Mouse (Mus musculus) G1E (cell line): Measurements from ENCODE around the gene Mylk. TPM values are rescaled to one million over a fixed set of nuclear protein-coding genes. Genes with fewer than 3 reads are reported as not detected.

Experiments used
- ATAC-seq: 2 replicates; pipeline ENCODE4 v1.8.0; 2016; ENCODE audit warnings: mild to moderate bottlenecking; ENCODE audit not compliant: insufficient number of reproducible peaks, poor library complexity, low FRiP score, severe bottlenecking; ENCODE audit errors: extremely low read depth
- DNase-seq: peaks from one replicate; pipeline ENCODE4 v3.0.0; 2012; ENCODE audit warnings: low spot score
- H3K27me3 ChIP-seq: 2 replicates; pipeline ENCODE4 v1.6.1; 2012; ENCODE audit warnings: mild to moderate bottlenecking, low read length, inconsistent platforms; ENCODE audit not compliant: insufficient read depth
- H3K36me3 ChIP-seq: replicated peaks from 2 replicates; pipeline ENCODE3; 2012; ENCODE audit warnings: mild to moderate bottlenecking, inconsistent platforms
- H3K4me1 ChIP-seq: 2 replicates; pipeline ENCODE4 v1.6.1; 2012; ENCODE audit warnings: low read depth, low read length, inconsistent platforms, mixed read lengths; ENCODE audit not compliant: insufficient read depth
- H3K4me3 ChIP-seq: 2 replicates; pipeline ENCODE4 v1.5.1; 2012; ENCODE audit warnings: low read depth, mild to moderate bottlenecking, inconsistent platforms, low read length, moderate library complexity, mixed read lengths
- H3K9me3 ChIP-seq: replicated peaks from 2 replicates; pipeline ENCODE4 v1.6.1; 2012; ENCODE audit warnings: inconsistent platforms
- CTCF ChIP-seq: IDR thresholded peaks from 2 replicates; pipeline ENCODE4 v1.5.1; 2012; ENCODE audit warnings: low read depth, low read length, inconsistent platforms, mixed read lengths
- GATA1 ChIP-seq: IDR thresholded peaks from 2 replicates; pipeline ENCODE4 v1.6.1; 2012; ENCODE audit warnings: borderline replicate concordance, low read length, inconsistent platforms, mixed read lengths
- GATA2 ChIP-seq: IDR thresholded peaks from 2 replicates; pipeline ENCODE4 v1.6.1; 2012; ENCODE audit warnings: low read depth, low read length, inconsistent platforms, borderline replicate concordance
- POLR2AphosphoS5 ChIP-seq: IDR thresholded peaks from 2 replicates; pipeline ENCODE4 v1.6.1; 2012; ENCODE audit warnings: low read depth, low read length, inconsistent platforms; ENCODE audit not compliant: insufficient replicate concordance
- TAL1 ChIP-seq: conservative IDR thresholded peaks from 2 replicates; pipeline ENCODE4 v1.6.1; 2012; ENCODE audit warnings: low read depth, low read length, inconsistent platforms, mixed read lengths
- polyA plus RNA-seq: library from polyadenylated mRNA; stranded (reverse); fragments of >175 nt; gene quantifications from 2 replicates; pipeline ENCODE4 v1.2.3, GENCODE M21; 2012
- total RNA-seq, 2 experiments: library from RNA; stranded (forward) in 1 of 2; stranded (reverse) in 1 of 2; fragments of 200-1000 nt in 1 of 2; fragments of >200 nt in 1 of 2; fragmentation: Nextera tagmentation in 1 of 2; gene quantifications; 2 replicates each; pipeline ENCODE4 v1.2.3; 2014 to 2017

Mylk gene
- total and polyA plus RNA-seq, 3 experiments = 0.05 TPM; not detected in 2

GRCm38 (mm10) chr16:34847638-34848037 lies 102.6 kb downstream of the Mylk start:
- TF ChIP-seq CTCF = no peak
- no peak for TF ChIP-seq GATA1
- no peak for TF ChIP-seq GATA2
- TF ChIP-seq TAL1 = no peak
- no peaks in the 10 kb centered on the region for H3K9me3 ChIP-seq
- H3K4me3 ChIP-seq = no peak overlapping the region
- DNase-seq (no peak), ATAC-seq (no peak)
- peaks cover 5% of the 10 kb centered on the region; the same call in 1 of the 2 replicates for H3K27me3 ChIP-seq
- H3K4me1 ChIP-seq = no peaks in the 10 kb centered on the region
- H3K36me3 ChIP-seq = no peaks in the 10 kb centered on the region

- H3K4me1 ChIP-seq = no peaks in the 10 kb centered on the region
- H3K27me3 ChIP-seq = 0 out of 2 replicates have a peak, but pooled peaks cover 4% of the 10 kb centered on the region
- TF ChIP-seq GATA1 = no peak
- no peak for TF ChIP-seq POLR2AphosphoS5
- no peak for TF ChIP-seq CTCF
- no peak for TF ChIP-seq TAL1
- TF ChIP-seq GATA2 = no peak
- no peak overlapping the region for H3K4me3 ChIP-seq
- H3K36me3 ChIP-seq = no peaks in the 10 kb centered on the region
- DNase-seq = no peak
- ATAC-seq = no peak
- no peaks in the 10 kb centered on the region for H3K9me3 ChIP-seq
These were observed 109.1 kb downstream of the Mylk start for GRCm38 (mm10) chr16:34854066-34854465.

GRCm38 (mm10) chr16:34855136-34855535 lies 110.1 kb downstream of the Mylk start:
- ATAC-seq (no peak), DNase-seq (no peak)
- Histone ChIP-seq H3K9me3 (no peaks in the 10 kb centered on the region), H3K27me3 (0 out of 2 replicates have a peak, but pooled peaks cover 4% of the 10 kb centered on the region), H3K4me3 (no peak overlapping the region), H3K36me3 (no peaks in the 10 kb centered on the region), H3K4me1 (no peaks in the 10 kb centered on the region)
- TF ChIP-seq CTCF = no peak
- no peak for TF ChIP-seq GATA2
- TF ChIP-seq GATA1 = no peak
- no peak for TF ChIP-seq POLR2AphosphoS5
- no peak for TF ChIP-seq TAL1

- no peaks in the 10 kb centered on the region for H3K9me3 ChIP-seq
- no peak for TF ChIP-seq POLR2AphosphoS5
- TF ChIP-seq CTCF = no peak
- TF ChIP-seq TAL1 = no peak
- TF ChIP-seq GATA1 = no peak
- TF ChIP-seq GATA2 = no peak
- DNase-seq = no peak
- H3K4me3 ChIP-seq = no peak overlapping the region
- ATAC-seq = no peak
- H3K36me3 ChIP-seq = no peaks in the 10 kb centered on the region
- H3K4me1 ChIP-seq = no peaks in the 10 kb centered on the region
- H3K27me3 ChIP-seq = peaks cover 8% of the 10 kb centered on the region
These were observed 110.7 kb downstream of the Mylk start for GRCm38 (mm10) chr16:34855751-34856150.

GRCm38 (mm10) chr16:34857631-34858030 lies 112.6 kb downstream of the Mylk start:
- Histone ChIP-seq H3K9me3 (no peaks in the 10 kb centered on the region), H3K27me3 (peaks cover 10% of the 10 kb centered on the region), H3K4me3 (no peak overlapping the region), H3K36me3 (no peaks in the 10 kb centered on the region), H3K4me1 (no peaks in the 10 kb centered on the region)
- TF ChIP-seq TAL1 (no peak), GATA2 (no peak), CTCF (no peak), GATA1 (no peak), POLR2AphosphoS5 (no peak)
- ATAC-seq (no peak), DNase-seq (no peak)

GRCm38 (mm10) chr16:34860761-34861160 lies 115.8 kb downstream of the Mylk start:
- TF ChIP-seq POLR2AphosphoS5 = no peak
- no peak for TF ChIP-seq GATA2
- no peak for TF ChIP-seq GATA1
- TF ChIP-seq TAL1 = no peak
- TF ChIP-seq CTCF = no peak
- no peaks in the 10 kb centered on the region for H3K36me3 ChIP-seq
- H3K4me3 ChIP-seq = no peak overlapping the region
- no peak for ATAC-seq
- no peak for DNase-seq
- H3K4me1 ChIP-seq = no peaks in the 10 kb centered on the region
- no peaks in the 10 kb centered on the region for H3K9me3 ChIP-seq
- H3K27me3 ChIP-seq = peaks cover 10% of the 10 kb centered on the region
